Mouse (Mus musculus): Measurements from ENCODE around the gene Aqp8.

The Aqp8 gene

DNA sequence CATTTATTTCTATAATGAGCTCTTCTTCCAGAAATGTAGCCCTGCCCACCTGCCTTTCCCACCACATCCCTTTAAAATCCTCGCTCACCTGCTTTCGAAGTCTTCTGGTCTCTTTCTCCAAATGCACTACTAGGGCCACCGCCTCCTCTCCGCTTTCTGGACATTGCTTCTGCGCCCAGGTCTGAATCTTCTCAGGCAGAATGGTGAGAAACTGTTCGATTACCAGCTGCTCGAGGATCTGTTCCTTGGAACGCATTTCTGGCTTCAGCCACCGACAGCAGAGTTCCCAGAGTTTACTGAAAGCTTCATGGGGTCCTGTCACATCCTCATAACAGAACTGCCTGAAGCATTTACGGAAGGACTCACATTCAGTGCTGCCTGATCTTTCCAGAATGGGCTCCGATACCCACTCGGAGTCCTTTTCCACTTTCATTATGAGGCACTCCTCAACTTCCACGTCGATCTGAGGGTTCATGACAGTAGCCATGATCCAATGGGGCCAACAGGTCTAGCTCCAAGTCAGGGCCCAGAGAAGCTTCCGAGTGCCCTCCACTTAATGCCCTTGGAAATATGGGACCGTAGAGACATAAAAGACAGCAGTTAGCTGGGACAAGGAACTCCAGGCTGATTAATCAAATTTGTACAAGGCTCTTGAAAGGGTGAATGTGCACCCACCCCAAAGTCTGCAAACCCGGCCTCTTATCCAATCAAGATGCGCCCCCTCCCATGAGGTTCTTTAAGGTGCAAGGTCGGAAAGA is 37.6 kb downstream of the Aqp8 start:
- DNase-seq = peak; percentile 26

- peak; percentile 92 for DNase-seq
These were observed 38.4 kb downstream of the Aqp8 start, which contains the start of gene Zkscan2 for GRCm38 (mm10) chr7:123500239-123501219. TSS of gene Zkscan2 (minus strand) at chr7:123500449.

DNA sequence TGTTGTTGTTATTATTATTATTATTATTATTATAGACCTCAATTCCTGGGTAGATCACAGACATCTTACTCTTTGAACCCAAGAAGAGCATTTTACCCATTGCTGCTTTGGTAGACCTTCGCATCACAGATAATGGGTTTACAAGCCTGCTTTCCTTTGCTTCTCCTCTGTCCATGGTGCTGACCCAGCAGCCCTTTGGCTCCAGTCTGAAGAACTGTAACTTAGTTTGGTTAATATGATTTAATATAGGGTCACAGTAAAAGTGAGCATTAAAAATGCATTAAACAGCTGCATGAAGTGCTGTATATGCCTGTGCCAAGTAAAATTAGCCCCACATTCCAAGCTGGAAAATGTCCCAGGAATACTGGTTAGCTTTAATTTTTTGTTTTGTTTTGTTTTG is 41.3 kb downstream of the Aqp8 start:
- no peak for DNase-seq

DNA sequence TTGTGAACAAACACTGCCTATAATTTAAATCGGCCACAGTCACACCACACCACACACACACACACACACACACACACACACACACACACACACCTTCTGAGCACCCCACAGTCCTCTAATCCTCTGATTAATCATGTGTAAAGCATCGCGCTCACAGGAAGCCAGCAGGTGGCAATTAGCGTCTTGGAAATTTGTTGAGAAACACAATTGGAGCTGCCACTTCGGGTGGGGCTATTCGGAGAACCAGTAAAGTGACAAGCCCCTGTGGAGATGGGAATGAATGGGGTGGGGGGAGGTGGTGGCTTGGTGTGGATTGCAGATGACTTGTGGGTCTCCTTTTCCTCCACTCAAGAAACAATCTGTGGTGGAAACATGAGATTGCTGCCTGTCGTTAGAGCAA is 45.9 kb downstream of the Aqp8 start:
- DNase-seq = no peak

Measured in right cerebral cortex, postnatal 25 days (tissue).